ENCODE assay signal across 21 mouse cellular contexts in genomic region chr3:116397341-116397740, GRCm38 (mm10). TPM values are rescaled to one million over a fixed set of nuclear protein-coding genes. Genes with fewer than 3 reads are reported as not detected.
DNase-seq lines count a peak whose midpoint lies in the region; ATAC-seq and TF ChIP-seq lines count a peak whose summit lies in the region.
"Had no signal": no experiment of that assay in that cellular context is flagged by ENCODE, and none has a peak within 500 bp of the region (broad histone marks: within the 10 kb centered on the region; RNA-seq: fewer than 3 reads in every experiment).

No protein-coding gene starts in this region.

- DNase-seq in embryonic facial prominence, embryonic 14.5 days (ENCODE audit: low spot score) = no peak
- no peak for DNase-seq in embryonic facial prominence, embryonic 10.5 days (ENCODE audit: low spot score)
- no peak for DNase-seq in forebrain, postnatal 0 days
- DNase-seq in forebrain, embryonic 14.5 days (ENCODE audit: low spot score) = no peak
- no peak for DNase-seq in hindbrain, embryonic 14.5 days (ENCODE audit: low spot score)
- DNase-seq: adrenal gland, adult 8-10 months; adrenal gland, postnatal 36 days; B cell, adult 2 months; cerebellum, adult 2 months; cerebellum, postnatal 10 days; gastrocnemius, postnatal 14 days; heart, postnatal 14 days; kidney, adult 2 months had no signal

- H3K4me1 ChIP-seq in embryonic facial prominence, embryonic 14.5 days (ENCODE audit: control insufficient read depth, insufficient read depth, low read length) = peaks cover 3% of the 10 kb centered on the region; the same call in 1 of the 2 replicates
- peaks cover 27% of the 10 kb centered on the region for H3K4me1 ChIP-seq in embryonic facial prominence, embryonic 10.5 days
- H3K4me1 ChIP-seq in forebrain, postnatal 0 days (ENCODE audit: insufficient read depth) = 0 out of 2 replicates have a peak, but pooled peaks cover 4% of the 10 kb centered on the region
- peaks cover 32% of the 10 kb centered on the region for H3K4me1 ChIP-seq in forebrain, embryonic 14.5 days (ENCODE audit: control insufficient read depth, insufficient read depth, low read length)
- H3K4me1 ChIP-seq in hindbrain, embryonic 13.5 days (replicated peaks) = peaks cover 19% of the 10 kb centered on the region
- H3K4me1 ChIP-seq in hindbrain, embryonic 14.5 days (replicated peaks; ENCODE audit: control insufficient read depth, insufficient read depth, low read length) = peaks cover 12% of the 10 kb centered on the region
- H3K4me1 ChIP-seq in neural tube, embryonic 13.5 days (replicated peaks) = peaks cover 55% of the 10 kb centered on the region
- H3K4me1 ChIP-seq in neural tube, embryonic 15.5 days = peaks cover 23% of the 10 kb centered on the region
- H3K4me1 ChIP-seq: heart, embryonic 15.5 days had no signal

- H3K27me3 ChIP-seq in embryonic facial prominence, embryonic 14.5 days (replicated peaks; ENCODE audit: control insufficient read depth, insufficient read depth, low read length) = no peaks in the 10 kb centered on the region
- no peaks in the 10 kb centered on the region for H3K27me3 ChIP-seq in embryonic facial prominence, embryonic 10.5 days (replicated peaks; ENCODE audit: low read depth, poor library complexity, severe bottlenecking)
- no peaks in the 10 kb centered on the region for H3K27me3 ChIP-seq in forebrain, postnatal 0 days (ENCODE audit: insufficient read depth, low read length)
- H3K27me3 ChIP-seq in forebrain, embryonic 14.5 days (replicated peaks; ENCODE audit: control insufficient read depth, insufficient read depth, low read length) = no peaks in the 10 kb centered on the region
- no peaks in the 10 kb centered on the region for H3K27me3 ChIP-seq in hindbrain, embryonic 13.5 days
- no peaks in the 10 kb centered on the region for H3K27me3 ChIP-seq in hindbrain, embryonic 14.5 days (ENCODE audit: control insufficient read depth, insufficient read depth, low read length)
- H3K27me3 ChIP-seq in neural tube, embryonic 13.5 days = no peaks in the 10 kb centered on the region
- no peaks in the 10 kb centered on the region for H3K27me3 ChIP-seq in neural tube, embryonic 15.5 days (replicated peaks)
- H3K27me3 ChIP-seq: heart, embryonic 15.5 days; hindbrain, embryonic 15.5 days had no signal

- no peak overlapping the region for H3K4me3 ChIP-seq in embryonic facial prominence, embryonic 14.5 days (ENCODE audit: low read depth, low read length)
- H3K4me3 ChIP-seq in embryonic facial prominence, embryonic 10.5 days = no peak overlapping the region
- no peak overlapping the region for H3K4me3 ChIP-seq in forebrain, postnatal 0 days (ENCODE audit: low read depth, low read length)
- H3K4me3 ChIP-seq in forebrain, embryonic 14.5 days (ENCODE audit: low read depth, low read length) = no peak overlapping the region
- H3K4me3 ChIP-seq in hindbrain, embryonic 13.5 days = no peak overlapping the region
- no peak overlapping the region for H3K4me3 ChIP-seq in hindbrain, embryonic 14.5 days (replicated peaks; ENCODE audit: low read length)
- no peak overlapping the region for H3K4me3 ChIP-seq in neural tube, embryonic 13.5 days
- no peak overlapping the region for H3K4me3 ChIP-seq in neural tube, embryonic 15.5 days (replicated peaks)
- H3K4me3 ChIP-seq: heart, embryonic 15.5 days; hindbrain, embryonic 15.5 days had no signal

- 80% methylated on average over 6 of the region's 6 CpGs for WGBS in embryonic facial prominence, embryonic 14.5 days
- 85% methylated on average over 6 of the region's 6 CpGs for WGBS in embryonic facial prominence, embryonic 10.5 days
- 74% methylated on average over 6 of the region's 6 CpGs for WGBS in forebrain, postnatal 0 days
- 72% methylated on average over 6 of the region's 6 CpGs for WGBS in forebrain, embryonic 14.5 days
- 92% methylated on average over 6 of the region's 6 CpGs for WGBS in hindbrain, embryonic 13.5 days
- WGBS in hindbrain, embryonic 14.5 days = 91% methylated on average over 6 of the region's 6 CpGs
- WGBS in neural tube, embryonic 13.5 days = 77% methylated on average over 6 of the region's 6 CpGs
- WGBS in neural tube, embryonic 15.5 days = 80% methylated on average over 6 of the region's 6 CpGs

- no peak overlapping the region for H3K4me2 ChIP-seq in embryonic facial prominence, embryonic 14.5 days (ENCODE audit: low read depth, low read length)
- H3K4me2 ChIP-seq in forebrain, postnatal 0 days (ENCODE audit: low read depth) = no peak overlapping the region
- no peak overlapping the region for H3K4me2 ChIP-seq in forebrain, embryonic 14.5 days (ENCODE audit: low read length)
- no peak overlapping the region for H3K4me2 ChIP-seq in hindbrain, embryonic 13.5 days
- H3K4me2 ChIP-seq in hindbrain, embryonic 14.5 days (replicated peaks) = no peak overlapping the region
- H3K4me2 ChIP-seq in neural tube, embryonic 13.5 days = no peak overlapping the region
- no peak overlapping the region for H3K4me2 ChIP-seq in neural tube, embryonic 15.5 days
- H3K4me2 ChIP-seq: heart, embryonic 15.5 days; hindbrain, embryonic 15.5 days had no signal

- no peaks in the 10 kb centered on the region for H3K9me3 ChIP-seq in embryonic facial prominence, embryonic 14.5 days (ENCODE audit: control insufficient read depth, low read length)
- H3K9me3 ChIP-seq in embryonic facial prominence, embryonic 10.5 days = no peaks in the 10 kb centered on the region
- no peaks in the 10 kb centered on the region for H3K9me3 ChIP-seq in forebrain, postnatal 0 days (ENCODE audit: low read length)
- H3K9me3 ChIP-seq in forebrain, embryonic 14.5 days (replicated peaks; ENCODE audit: control insufficient read depth, low read length) = no peaks in the 10 kb centered on the region
- no peaks in the 10 kb centered on the region for H3K9me3 ChIP-seq in hindbrain, embryonic 13.5 days
- no peaks in the 10 kb centered on the region for H3K9me3 ChIP-seq in hindbrain, embryonic 14.5 days (ENCODE audit: control insufficient read depth, low read length)
- H3K9me3 ChIP-seq in neural tube, embryonic 13.5 days = no peaks in the 10 kb centered on the region
- no peaks in the 10 kb centered on the region for H3K9me3 ChIP-seq in neural tube, embryonic 15.5 days (replicated peaks)
- H3K9me3 ChIP-seq: G1E; heart, embryonic 15.5 days; hindbrain, embryonic 15.5 days had no signal

- TF ChIP-seq CTCF in forebrain, postnatal 0 days (IDR thresholded peaks at IDR 0.05; ENCODE audit: low read depth) = no peak

- H3K36me3 ChIP-seq in embryonic facial prominence, embryonic 14.5 days (ENCODE audit: control insufficient read depth, insufficient read depth, low read length) = 0 out of 2 replicates have a peak, but pooled peaks cover 4% of the 10 kb centered on the region
- peaks cover 35% of the 10 kb centered on the region for H3K36me3 ChIP-seq in embryonic facial prominence, embryonic 10.5 days (replicated peaks)
- no peaks in the 10 kb centered on the region for H3K36me3 ChIP-seq in forebrain, postnatal 0 days (ENCODE audit: insufficient read depth)
- H3K36me3 ChIP-seq in forebrain, embryonic 14.5 days (ENCODE audit: control insufficient read depth, insufficient read depth, low read length) = 0 out of 2 replicates have a peak, but pooled peaks cover 9% of the 10 kb centered on the region
- H3K36me3 ChIP-seq in hindbrain, embryonic 13.5 days = no peaks in the 10 kb centered on the region
- no peaks in the 10 kb centered on the region for H3K36me3 ChIP-seq in hindbrain, embryonic 14.5 days (replicated peaks; ENCODE audit: control insufficient read depth, insufficient read depth)
- H3K36me3 ChIP-seq in neural tube, embryonic 13.5 days = no peaks in the 10 kb centered on the region
- H3K36me3 ChIP-seq in neural tube, embryonic 15.5 days = no peaks in the 10 kb centered on the region
- H3K36me3 ChIP-seq: heart, embryonic 15.5 days; hindbrain, embryonic 15.5 days had no signal

- peak; percentile 63; the same call in 1 of the 2 replicates for ATAC-seq in embryonic facial prominence, embryonic 14.5 days (ENCODE audit: low read depth)
- ATAC-seq in forebrain, postnatal 0 days = no peak
- ATAC-seq in forebrain, embryonic 14.5 days = no peak
- ATAC-seq in hindbrain, embryonic 13.5 days (ENCODE audit: low FRiP score) = no peak
- ATAC-seq in hindbrain, embryonic 14.5 days (ENCODE audit: low FRiP score) = no peak
- ATAC-seq in neural tube, embryonic 13.5 days (ENCODE audit: low read depth) = no peak
- no peak for ATAC-seq in neural tube, embryonic 15.5 days (ENCODE audit: low FRiP score)
- ATAC-seq: CD4-positive, CD25-positive, alpha-beta regulatory T cell, adult 4 months; intestine, embryonic 16.5 days had no signal

- no peak overlapping the region for H3K27ac ChIP-seq in embryonic facial prominence, embryonic 14.5 days (replicated peaks; ENCODE audit: low read depth, low read length)
- no peak overlapping the region for H3K27ac ChIP-seq in embryonic facial prominence, embryonic 10.5 days (replicated peaks)
- H3K27ac ChIP-seq in forebrain, postnatal 0 days (ENCODE audit: low read depth, low read length) = peak overlapping the region; percentile 35; the same call in 1 of the 2 replicates
- no peak overlapping the region for H3K27ac ChIP-seq in forebrain, embryonic 14.5 days (ENCODE audit: low read depth, low read length)
- peak overlapping the region; percentile 52 for H3K27ac ChIP-seq in hindbrain, embryonic 13.5 days
- no peak overlapping the region for H3K27ac ChIP-seq in hindbrain, embryonic 14.5 days
- H3K27ac ChIP-seq in neural tube, embryonic 13.5 days (replicated peaks) = peak overlapping the region; percentile 74
- no peak overlapping the region for H3K27ac ChIP-seq in neural tube, embryonic 15.5 days (replicated peaks)
- H3K27ac ChIP-seq: heart, embryonic 15.5 days; hindbrain, embryonic 15.5 days had no signal

- H3K9ac ChIP-seq in embryonic facial prominence, embryonic 14.5 days (ENCODE audit: low read depth, low read length) = no peak overlapping the region
- H3K9ac ChIP-seq in forebrain, postnatal 0 days = no peak overlapping the region
- H3K9ac ChIP-seq in forebrain, embryonic 14.5 days (ENCODE audit: low read length) = no peak overlapping the region
- H3K9ac ChIP-seq in hindbrain, embryonic 13.5 days = no peak overlapping the region
- H3K9ac ChIP-seq in hindbrain, embryonic 14.5 days = no peak overlapping the region
- no peak overlapping the region for H3K9ac ChIP-seq in neural tube, embryonic 13.5 days
- no peak overlapping the region for H3K9ac ChIP-seq in neural tube, embryonic 15.5 days (replicated peaks)
- H3K9ac ChIP-seq: heart, embryonic 15.5 days; hindbrain, embryonic 15.5 days had no signal

RNA-seq across cellular contexts. Expression of gene Cdc14a, which starts 26.5 kb away (rescaled TPM):
- 7.7 and 7.8 TPM in 2 replicates for polyA plus RNA-seq in embryonic facial prominence, embryonic 14.5 days (2014; fragmentation: Nextera tagmentation; extraction: Ambion mirVana)
- 16.5 and 17.6 TPM in 2 replicates for polyA plus RNA-seq in embryonic facial prominence, embryonic 10.5 days (2016; fragmentation: Nextera tagmentation; extraction: Ambion mirVana)
- total RNA-seq in forebrain, postnatal 0 days (2014; rRNA removed) = 3.2 and 4.1 TPM in 2 replicates
- polyA plus RNA-seq in forebrain, postnatal 0 days (2015; fragmentation: Nextera tagmentation; extraction: Ambion mirVana) = 2.0 and 3.1 TPM in 2 replicates
- polyA plus RNA-seq in forebrain, embryonic 14.5 days (2014; fragmentation: Nextera tagmentation; extraction: Ambion mirVana) = 7.4 and 7.7 TPM in 2 replicates
- 6.8 and 7.0 TPM in 2 replicates for polyA plus RNA-seq in hindbrain, embryonic 13.5 days (2015; fragmentation: Nextera tagmentation; extraction: Ambion mirVana)
- polyA plus RNA-seq in hindbrain, embryonic 14.5 days (2014; fragmentation: Nextera tagmentation; extraction: Ambion mirVana) = 4.1 TPM in 2 replicates
- polyA plus RNA-seq in neural tube, embryonic 13.5 days (2015; fragmentation: Nextera tagmentation; extraction: Ambion mirVana) = 6.4 and 7.4 TPM in 2 replicates
- polyA plus RNA-seq in neural tube, embryonic 15.5 days (2015; fragmentation: Nextera tagmentation; extraction: Ambion mirVana) = 3.5 and 5.4 TPM in 2 replicates

Comparison
In these comparisons a context has a peak if more than half of its experiments do, and no peak if none do; other contexts are left out.
1. H3K27ac ChIP-seq: peak in forebrain, postnatal 0 days (single experiment), hindbrain, embryonic 13.5 days (single experiment) and neural tube, embryonic 13.5 days (single experiment); none in embryonic facial prominence, embryonic 14.5 days (single experiment), embryonic facial prominence, embryonic 10.5 days (single experiment), forebrain, embryonic 14.5 days (single experiment), hindbrain, embryonic 14.5 days (single experiment) and neural tube, embryonic 15.5 days (single experiment).